Mouse (Mus musculus): ENCODE measurements around the gene Camsap3. TPM values are rescaled to one million over a fixed set of nuclear protein-coding genes. Genes with fewer than 3 reads are reported as not detected.
A peak's percentile ranks its signal among the peaks of the same experiment; 100 is the strongest.
"Not testable (repeated sequence)": the region's sequence is repeated elsewhere in the genome, so short reads cannot be mapped to it uniquely, and the experiment has no call there.

Camsap3 gene
- polyA plus RNA-seq, 1 experiment from 2014 or later: 2.4 TPM

GRCm38 (mm10) chr8:3579390-3580364 is 7.4 kb upstream of the Camsap3 start:
- Histone ChIP-seq H3K9me3 (ENCODE audit: low read length) (no peaks in the 10 kb centered on the region), H3K36me3 (replicated peaks; ENCODE audit: insufficient read depth, low read length) (no peaks in the 10 kb centered on the region), H3K27me3 (ENCODE audit: insufficient read depth, low read length) (no peaks in the 10 kb centered on the region), H3K4me3 (ENCODE audit: low read depth, low read length) (no peak overlapping the region), H3K27ac (ENCODE audit: low read depth) (no peak overlapping the region), H3K9ac (replicated peaks) (no peak overlapping the region), H3K4me1 (ENCODE audit: insufficient read depth) (no peaks in the 10 kb centered on the region), H3K4me2 (ENCODE audit: low read depth, low read length) (no peak overlapping the region)
- TF ChIP-seq CTCF (IDR thresholded peaks at IDR 0.05; ENCODE audit: low read depth): no peak
- TF ChIP-seq EP300 (IDR thresholded peaks at IDR 0.05; ENCODE audit: low read depth): no peak
- no peak for ATAC-seq
- WGBS (ENCODE audit: insufficient replicate concordance): 80% methylated on average over 9 of the region's 9 CpGs
- DNase-seq: no peak

- H3K4me3 ChIP-seq (ENCODE audit: low read depth, low read length); ATAC-seq: not testable (repeated sequence)
- WGBS (ENCODE audit: insufficient replicate concordance): 64% methylated on average over 1 of the region's 3 CpGs
These were observed 5.1 kb upstream of the Camsap3 start for GRCm38 (mm10) chr8:3581961-3582360.

GRCm38 (mm10) chr8:3586452-3586851 is 641 bp upstream of the Camsap3 start:
- Histone ChIP-seq H3K27me3 (ENCODE audit: insufficient read depth, low read length) (peaks cover 10% of the 10 kb centered on the region; the same call in 1 of the 2 replicates), H3K9ac (replicated peaks) (no peak overlapping the region), H3K36me3 (replicated peaks; ENCODE audit: insufficient read depth, low read length) (no peaks in the 10 kb centered on the region), H3K4me2 (ENCODE audit: low read depth, low read length) (no peak overlapping the region), H3K4me1 (ENCODE audit: insufficient read depth) (peaks cover 4% of the 10 kb centered on the region; the same call in 1 of the 2 replicates), H3K27ac (ENCODE audit: low read depth) (no peak overlapping the region), H3K4me3 (ENCODE audit: low read depth, low read length) (no peak overlapping the region), H3K9me3 (ENCODE audit: low read length) (no peaks in the 10 kb centered on the region)
- ATAC-seq (no peak), DNase-seq (no peak)
- TF ChIP-seq EP300 (IDR thresholded peaks at IDR 0.05; ENCODE audit: low read depth) (0 out of 2 replicates have a peak, but pooled peaks have one; percentile 8), CTCF (IDR thresholded peaks at IDR 0.05; ENCODE audit: low read depth) (no peak)
- 73% methylated on average over 2 of the region's 2 CpGs for WGBS (ENCODE audit: insufficient replicate concordance)

More at GRCm38 (mm10) chr8:3581961-3582360, 5.1 kb upstream of the Camsap3 start:
- DNase-seq; H3K4me1 ChIP-seq (ENCODE audit: insufficient read depth); H3K4me2 ChIP-seq (ENCODE audit: low read depth, low read length); H3K27ac ChIP-seq (ENCODE audit: low read depth); H3K9me3 ChIP-seq (ENCODE audit: low read length); H3K27me3 ChIP-seq (ENCODE audit: insufficient read depth, low read length); H3K9ac ChIP-seq (replicated peaks); H3K36me3 ChIP-seq (replicated peaks; ENCODE audit: insufficient read depth, low read length): not testable (repeated sequence)

GRCm38 (mm10) chr8:3587391-3588257 is 531 bp downstream of the Camsap3 start:
- Histone ChIP-seq H3K36me3 (replicated peaks; ENCODE audit: insufficient read depth, low read length) (no peaks in the 10 kb centered on the region), H3K4me1 (ENCODE audit: insufficient read depth) (peaks cover 4% of the 10 kb centered on the region; the same call in 1 of the 2 replicates), H3K9ac (replicated peaks) (peak overlapping the region; percentile 61), H3K4me3 (ENCODE audit: low read depth, low read length) (peak overlapping the region; percentile 71), H3K27me3 (ENCODE audit: insufficient read depth, low read length) (peaks cover 10% of the 10 kb centered on the region; the same call in 1 of the 2 replicates), H3K9me3 (ENCODE audit: low read length) (no peaks in the 10 kb centered on the region), H3K4me2 (ENCODE audit: low read depth, low read length) (peak overlapping the region; percentile 83), H3K27ac (ENCODE audit: low read depth) (peak overlapping the region; percentile 71)
- TF ChIP-seq EP300 (IDR thresholded peaks at IDR 0.05; ENCODE audit: low read depth) (no peak), CTCF (IDR thresholded peaks at IDR 0.05; ENCODE audit: low read depth) (no peak)
- DNase-seq (peak; percentile 78), ATAC-seq (peak; percentile 85)
- WGBS (ENCODE audit: insufficient replicate concordance): under 1% methylated on average over 56 of the region's 77 CpGs

- Histone ChIP-seq H3K4me2 (ENCODE audit: low read depth, low read length) (peak overlapping the region; percentile 83), H3K9me3 (ENCODE audit: low read length) (no peaks in the 10 kb centered on the region), H3K27me3 (ENCODE audit: insufficient read depth, low read length) (peaks cover 10% of the 10 kb centered on the region; the same call in 1 of the 2 replicates), H3K36me3 (replicated peaks; ENCODE audit: insufficient read depth, low read length) (no peaks in the 10 kb centered on the region), H3K4me3 (ENCODE audit: low read depth, low read length) (peak overlapping the region; percentile 71), H3K9ac (replicated peaks) (peak overlapping the region; percentile 61), H3K4me1 (ENCODE audit: insufficient read depth) (peaks cover 4% of the 10 kb centered on the region; the same call in 1 of the 2 replicates), H3K27ac (ENCODE audit: low read depth) (peak overlapping the region; percentile 71)
- 5% methylated on average over 11 of the region's 11 CpGs for WGBS (ENCODE audit: insufficient replicate concordance)
- peak; percentile 30; the same call in 1 of the 2 replicates for ATAC-seq
- no peak for TF ChIP-seq EP300 (IDR thresholded peaks at IDR 0.05; ENCODE audit: low read depth)
- no peak for TF ChIP-seq CTCF (IDR thresholded peaks at IDR 0.05; ENCODE audit: low read depth)
- DNase-seq: no peak
These were observed 1.2 kb downstream of the Camsap3 start for GRCm38 (mm10) chr8:3588258-3588633.

- H3K4me2 ChIP-seq (ENCODE audit: low read depth, low read length): no peak overlapping the region
- TF ChIP-seq CTCF (IDR thresholded peaks at IDR 0.05; ENCODE audit: low read depth) (no peak), EP300 (IDR thresholded peaks at IDR 0.05; ENCODE audit: low read depth) (no peak)
These were observed 6.4 kb downstream of the Camsap3 start for GRCm38 (mm10) chr8:3593470-3593869.

More at GRCm38 (mm10) chr8:3593470-3593869, 6.4 kb downstream of the Camsap3 start:
- DNase-seq: no peak
- Histone ChIP-seq H3K9ac (replicated peaks) (no peak overlapping the region), H3K4me3 (ENCODE audit: low read depth, low read length) (no peak overlapping the region), H3K36me3 (replicated peaks; ENCODE audit: insufficient read depth, low read length) (no peaks in the 10 kb centered on the region), H3K27me3 (ENCODE audit: insufficient read depth, low read length) (no peaks in the 10 kb centered on the region), H3K27ac (ENCODE audit: low read depth) (no peak overlapping the region), H3K4me1 (ENCODE audit: insufficient read depth) (0 out of 2 replicates have a peak, but pooled peaks cover 3% of the 10 kb centered on the region), H3K9me3 (ENCODE audit: low read length) (no peaks in the 10 kb centered on the region)
- 54% methylated on average over 3 of the region's 3 CpGs for whole genome bisulfite sequencing (ENCODE audit: insufficient replicate concordance)
- no peak for ATAC-seq

Measured in liver, postnatal 0 days (tissue).